Mouse (Mus musculus) myocyte (in vitro differentiated cells): ENCODE data around the gene Vmn1r55. TPM values are rescaled to one million over a fixed set of nuclear protein-coding genes. Genes with fewer than 3 reads are reported as not detected.

Experiments used
- H3K27me3 ChIP-seq: one replicate; pipeline ENCODE4 v1.6.1; 2011; ENCODE audit not compliant: control insufficient read depth, insufficient read depth, insufficient read length
- H3K36me3 ChIP-seq: one replicate; pipeline ENCODE4 v1.6.1; 2011; ENCODE audit not compliant: control insufficient read depth, insufficient read depth
- H3K4me2 ChIP-seq: one replicate; pipeline ENCODE4 v1.6.1; 2011; ENCODE audit warnings: low read depth, control low read depth
- H3K4me3 ChIP-seq: one replicate; pipeline ENCODE4 v1.5.1; 2011; ENCODE audit warnings: mild to moderate bottlenecking, control low read depth, moderate library complexity
- H3K79me2 ChIP-seq: one replicate; pipeline ENCODE4 v1.6.1; 2011; ENCODE audit not compliant: control insufficient read depth, insufficient read depth
- H3ac ChIP-seq: one replicate; pipeline ENCODE4 v1.6.1; 2011; ENCODE audit not compliant: control insufficient read depth, insufficient read length
- CEBPB ChIP-seq: IDR thresholded peaks from 2 replicates; pipeline ENCODE4 v1.6.1; 2011; ENCODE audit warnings: mild to moderate bottlenecking, moderate library complexity; ENCODE audit not compliant: poor library complexity, insufficient read depth, severe bottlenecking
- E2F4 ChIP-seq: IDR thresholded peaks from one replicate; pipeline ENCODE4 v1.6.1; 2011; ENCODE audit warnings: mild to moderate bottlenecking, control low read depth, moderate library complexity; ENCODE audit not compliant: insufficient read depth
- MAX ChIP-seq: IDR thresholded peaks from one replicate; pipeline ENCODE4 v1.6.1; 2011; ENCODE audit warnings: low read depth, mild to moderate bottlenecking, control low read depth
- MYOD1 ChIP-seq, 3 experiments: IDR thresholded peaks; one replicate each; pipeline ENCODE4 v1.6.1; 2011; ENCODE audit warnings: control low read depth in 2 of 3, low read depth in 2 of 3, mild to moderate bottlenecking in 2 of 3, moderate library complexity in 1 of 3; ENCODE audit not compliant: insufficient read length in 2 of 3, control insufficient read depth in 1 of 3
- MYOG ChIP-seq, 3 experiments: IDR thresholded peaks; one replicate each; pipeline ENCODE4 v1.6.1; 2011; ENCODE audit warnings: control low read depth in 2 of 3, low read depth in 2 of 3, mild to moderate bottlenecking in 2 of 3; ENCODE audit not compliant: insufficient read length in 2 of 3, control insufficient read depth in 1 of 3, insufficient read depth in 1 of 3
- POLR2A ChIP-seq: IDR thresholded peaks from one replicate; pipeline ENCODE4 v1.6.1; 2011; ENCODE audit warnings: low read depth, mild to moderate bottlenecking, control low read depth, moderate library complexity; ENCODE audit not compliant: insufficient read length
- POLR2AphosphoS2 ChIP-seq: IDR thresholded peaks from one replicate; pipeline ENCODE4 v1.6.1; 2011; ENCODE audit warnings: low read depth, control low read depth; ENCODE audit not compliant: insufficient read length
- REST ChIP-seq: IDR thresholded peaks from one replicate; pipeline ENCODE4 v1.6.1; 2011; ENCODE audit warnings: mild to moderate bottlenecking, control low read depth, moderate library complexity; ENCODE audit not compliant: insufficient read depth, insufficient read length
- SRF ChIP-seq: IDR thresholded peaks from one replicate; pipeline ENCODE4 v1.6.1; 2011; ENCODE audit warnings: low read depth; ENCODE audit not compliant: control insufficient read depth, insufficient read length
- TCF12 ChIP-seq: IDR thresholded peaks from one replicate; pipeline ENCODE4 v1.6.1; 2011; ENCODE audit warnings: mild to moderate bottlenecking, control low read depth; ENCODE audit not compliant: poor library complexity, insufficient read depth, severe bottlenecking
- TCF3 ChIP-seq: IDR thresholded peaks from one replicate; pipeline ENCODE4 v1.6.1; 2011; ENCODE audit warnings: low read depth, control low read depth; ENCODE audit not compliant: insufficient read length
- USF1 ChIP-seq: IDR thresholded peaks from one replicate; pipeline ENCODE4 v1.6.1; 2011; ENCODE audit warnings: low read depth, mild to moderate bottlenecking, control low read depth, moderate library complexity
- polyA plus RNA-seq: library from polyadenylated mRNA; unstranded; fragments of >200 nt; fragmentation: generic; extraction: Trizol; gene quantifications from one replicate; pipeline ENCODE4 v1.2.1, GENCODE M21; 2012; ENCODE audit warnings: missing spikeins

Vmn1r55 gene
- polyA plus RNA-seq, 1 experiment: not detected

GRCm38 (mm10) chr7:5089853-5090252 lies 59.6 kb downstream of the Vmn1r55 start:
- Histone ChIP-seq H3K4me3 (no peak overlapping the region), H3K79me2 (peaks cover 52% of the 10 kb centered on the region), H3K4me2 (no peak overlapping the region), H3K27me3 (no peaks in the 10 kb centered on the region), H3ac (no peak overlapping the region), H3K36me3 (peaks cover 17% of the 10 kb centered on the region)
- TF ChIP-seq MYOD1 (IDR thresholded peaks at IDR 0.05; ENCODE audit: control insufficient read depth in 1 of 3, insufficient read length in 2 of 3, low read depth in 2 of 3) (no peak), MAX (no peak), TCF12 (no peak), MYOG (IDR thresholded peaks at IDR 0.05; ENCODE audit: control insufficient read depth in 1 of 3, insufficient read depth in 1 of 3, insufficient read length in 2 of 3, low read depth in 2 of 3) (no peak), POLR2AphosphoS2 (no peak), E2F4 (no peak)

- H3K4me2 ChIP-seq: no peak overlapping the region
- no peak overlapping the region for H3K4me3 ChIP-seq
- peaks cover 71% of the 10 kb centered on the region for H3K79me2 ChIP-seq
- no peaks in the 10 kb centered on the region for H3K27me3 ChIP-seq
- H3ac ChIP-seq: no peak overlapping the region
- peaks cover 23% of the 10 kb centered on the region for H3K36me3 ChIP-seq
- no peak for TF ChIP-seq POLR2AphosphoS2
- no peak for TF ChIP-seq CEBPB
- no peak for TF ChIP-seq E2F4
- no peak for TF ChIP-seq SRF
- TF ChIP-seq MAX: no peak
- TF ChIP-seq TCF12: no peak
- no peak for TF ChIP-seq USF1
- no peak for TF ChIP-seq MYOG (IDR thresholded peaks at IDR 0.05; ENCODE audit: control insufficient read depth in 1 of 3, insufficient read depth in 1 of 3, insufficient read length in 2 of 3, low read depth in 2 of 3)
- TF ChIP-seq POLR2A: no peak
- no peak for TF ChIP-seq MYOD1 (IDR thresholded peaks at IDR 0.05; ENCODE audit: control insufficient read depth in 1 of 3, insufficient read length in 2 of 3, low read depth in 2 of 3)
- no peak for TF ChIP-seq TCF3
- no peak for TF ChIP-seq REST
Measured at GRCm38 (mm10) chr7:5087886-5088285, 61.6 kb downstream of the Vmn1r55 start.

GRCm38 (mm10) chr7:5086921-5087440 lies 62.5 kb downstream of the Vmn1r55 start:
- H3K27me3 ChIP-seq: no peaks in the 10 kb centered on the region
- peaks cover 27% of the 10 kb centered on the region for H3K36me3 ChIP-seq
- TF ChIP-seq POLR2A: no peak
- no peak overlapping the region for H3K4me3 ChIP-seq
- peaks cover 79% of the 10 kb centered on the region for H3K79me2 ChIP-seq
- H3K4me2 ChIP-seq: no peak overlapping the region
- H3ac ChIP-seq: no peak overlapping the region

GRCm38 (mm10) chr7:5085512-5085911 lies 64.0 kb downstream of the Vmn1r55 start:
- H3ac ChIP-seq: no peak overlapping the region
- no peak overlapping the region for H3K4me2 ChIP-seq
- H3K79me2 ChIP-seq: peaks cover 92% of the 10 kb centered on the region
- H3K27me3 ChIP-seq: no peaks in the 10 kb centered on the region
- TF ChIP-seq TCF3: no peak
- no peak for TF ChIP-seq POLR2A
- peaks cover 23% of the 10 kb centered on the region for H3K36me3 ChIP-seq
- no peak overlapping the region for H3K4me3 ChIP-seq

GRCm38 (mm10) chr7:5083325-5084105 lies 66.0 kb downstream of the Vmn1r55 start:
- no peak overlapping the region for H3ac ChIP-seq
- TF ChIP-seq E2F4 (no peak), TCF12 (no peak)
- H3K4me2 ChIP-seq: no peak overlapping the region
- H3K4me3 ChIP-seq: no peak overlapping the region
- H3K36me3 ChIP-seq: peaks cover 14% of the 10 kb centered on the region
- H3K27me3 ChIP-seq: no peaks in the 10 kb centered on the region
- peaks cover 73% of the 10 kb centered on the region for H3K79me2 ChIP-seq

GRCm38 (mm10) chr7:5081939-5082338 lies 67.5 kb downstream of the Vmn1r55 start:
- Histone ChIP-seq H3ac (no peak overlapping the region), H3K4me3 (peak overlapping the region; percentile 48), H3K79me2 (peaks cover 62% of the 10 kb centered on the region), H3K4me2 (peak overlapping the region; percentile 77), H3K27me3 (no peaks in the 10 kb centered on the region), H3K36me3 (peaks cover 27% of the 10 kb centered on the region)
- no peak for TF ChIP-seq TCF12
- no peak for TF ChIP-seq MYOD1 (IDR thresholded peaks at IDR 0.05; ENCODE audit: control insufficient read depth in 1 of 3, insufficient read length in 2 of 3, low read depth in 2 of 3)
- TF ChIP-seq CEBPB: no peak
- TF ChIP-seq MAX: no peak
- no peak for TF ChIP-seq POLR2A
- TF ChIP-seq MYOG (IDR thresholded peaks at IDR 0.05; ENCODE audit: control insufficient read depth in 1 of 3, insufficient read depth in 1 of 3, insufficient read length in 2 of 3, low read depth in 2 of 3): no peak
- no peak for TF ChIP-seq TCF3
- TF ChIP-seq USF1: no peak
- no peak for TF ChIP-seq E2F4
- no peak for TF ChIP-seq REST
- no peak for TF ChIP-seq POLR2AphosphoS2
- TF ChIP-seq SRF: no peak
